Mouse (Mus musculus): ENCODE data around the gene Tbc1d10a. TPM values are rescaled to one million over a fixed set of nuclear protein-coding genes. Genes with fewer than 3 reads are reported as not detected.

Tbc1d10a gene
- polyA plus RNA-seq, 1 experiment: 112 TPM

GRCm38 (mm10) chr11:4247201-4247959 is 60.8 kb downstream of the Tbc1d10a start:
- Histone ChIP-seq H3K4me3 (ENCODE audit: control insufficient read depth, insufficient read depth, low read length) (no peak overlapping the region), H3K4me1 (replicated peaks; ENCODE audit: control insufficient read depth, insufficient read depth, low read length) (peaks cover 33% of the 10 kb centered on the region), H3K27me3 (ENCODE audit: control insufficient read depth, insufficient read depth, low read length) (no peaks in the 10 kb centered on the region), H3K27ac (ENCODE audit: control insufficient read depth, insufficient read depth, low read length) (peak overlapping the region; percentile 83), H3K36me3 (ENCODE audit: control insufficient read depth, insufficient read depth, low read length) (no peaks in the 10 kb centered on the region)
- DNase-seq: no peak
- TF ChIP-seq CTCF (IDR thresholded peaks at IDR 0.05; ENCODE audit: borderline replicate concordance, control insufficient read depth, extremely low read depth, insufficient read depth, low read length, poor library complexity): no peak
- TF ChIP-seq POLR2A (IDR thresholded peaks at IDR 0.05; ENCODE audit: control insufficient read depth, extremely low read depth, insufficient read depth, low read length, poor library complexity): no peak
- WGBS: 38% methylated on average over 14 of the region's 14 CpGs

- 61% methylated on average over 3 of the region's 3 CpGs for WGBS
- H3K4me3 ChIP-seq (ENCODE audit: control insufficient read depth, insufficient read depth, low read length): no peak overlapping the region
- H3K27ac ChIP-seq (ENCODE audit: control insufficient read depth, insufficient read depth, low read length): no peak overlapping the region
- no peaks in the 10 kb centered on the region for H3K27me3 ChIP-seq (ENCODE audit: control insufficient read depth, insufficient read depth, low read length)
- H3K4me1 ChIP-seq (replicated peaks; ENCODE audit: control insufficient read depth, insufficient read depth, low read length): peaks cover 33% of the 10 kb centered on the region
- no peaks in the 10 kb centered on the region for H3K36me3 ChIP-seq (ENCODE audit: control insufficient read depth, insufficient read depth, low read length)
- TF ChIP-seq CTCF (IDR thresholded peaks at IDR 0.05; ENCODE audit: borderline replicate concordance, control insufficient read depth, extremely low read depth, insufficient read depth, low read length, poor library complexity) (no peak), POLR2A (IDR thresholded peaks at IDR 0.05; ENCODE audit: control insufficient read depth, extremely low read depth, insufficient read depth, low read length, poor library complexity) (no peak)
- no peak for DNase-seq
Observed at GRCm38 (mm10) chr11:4249151-4249550, 62.6 kb downstream of the Tbc1d10a start.

GRCm38 (mm10) chr11:4250290-4250689 is 63.7 kb downstream of the Tbc1d10a start:
- Histone ChIP-seq H3K27ac (ENCODE audit: control insufficient read depth, insufficient read depth, low read length) (no peak overlapping the region), H3K36me3 (ENCODE audit: control insufficient read depth, insufficient read depth, low read length) (no peaks in the 10 kb centered on the region), H3K4me1 (replicated peaks; ENCODE audit: control insufficient read depth, insufficient read depth, low read length) (peaks cover 33% of the 10 kb centered on the region), H3K27me3 (ENCODE audit: control insufficient read depth, insufficient read depth, low read length) (no peaks in the 10 kb centered on the region), H3K4me3 (ENCODE audit: control insufficient read depth, insufficient read depth, low read length) (no peak overlapping the region)
- 86% methylated on average over 7 of the region's 7 CpGs for WGBS
- TF ChIP-seq POLR2A (IDR thresholded peaks at IDR 0.05; ENCODE audit: control insufficient read depth, extremely low read depth, insufficient read depth, low read length, poor library complexity) (no peak), CTCF (IDR thresholded peaks at IDR 0.05; ENCODE audit: borderline replicate concordance, control insufficient read depth, extremely low read depth, insufficient read depth, low read length, poor library complexity) (no peak)
- no peak for DNase-seq

- H3K4me3 ChIP-seq (ENCODE audit: control insufficient read depth, insufficient read depth, low read length): no peak overlapping the region
- H3K27me3 ChIP-seq (ENCODE audit: control insufficient read depth, insufficient read depth, low read length): no peaks in the 10 kb centered on the region
- DNase-seq: no peak
- no peak overlapping the region for H3K27ac ChIP-seq (ENCODE audit: control insufficient read depth, insufficient read depth, low read length)
- H3K36me3 ChIP-seq (ENCODE audit: control insufficient read depth, insufficient read depth, low read length): no peaks in the 10 kb centered on the region
- TF ChIP-seq CTCF (IDR thresholded peaks at IDR 0.05; ENCODE audit: borderline replicate concordance, control insufficient read depth, extremely low read depth, insufficient read depth, low read length, poor library complexity) (no peak), POLR2A (IDR thresholded peaks at IDR 0.05; ENCODE audit: control insufficient read depth, extremely low read depth, insufficient read depth, low read length, poor library complexity) (no peak)
- peaks cover 32% of the 10 kb centered on the region for H3K4me1 ChIP-seq (replicated peaks; ENCODE audit: control insufficient read depth, insufficient read depth, low read length)
- WGBS: 6% methylated on average over 3 of the region's 3 CpGs
Observed at GRCm38 (mm10) chr11:4251376-4251775, 64.8 kb downstream of the Tbc1d10a start.

- no peaks in the 10 kb centered on the region for H3K27me3 ChIP-seq (ENCODE audit: control insufficient read depth, insufficient read depth, low read length)
- 83% methylated on average over 2 of the region's 2 CpGs for WGBS
- no peaks in the 10 kb centered on the region for H3K36me3 ChIP-seq (ENCODE audit: control insufficient read depth, insufficient read depth, low read length)
- TF ChIP-seq CTCF (IDR thresholded peaks at IDR 0.05; ENCODE audit: borderline replicate concordance, control insufficient read depth, extremely low read depth, insufficient read depth, low read length, poor library complexity) (no peak), POLR2A (IDR thresholded peaks at IDR 0.05; ENCODE audit: control insufficient read depth, extremely low read depth, insufficient read depth, low read length, poor library complexity) (no peak)
- peaks cover 21% of the 10 kb centered on the region for H3K4me1 ChIP-seq (replicated peaks; ENCODE audit: control insufficient read depth, insufficient read depth, low read length)
- no peak overlapping the region for H3K4me3 ChIP-seq (ENCODE audit: control insufficient read depth, insufficient read depth, low read length)
- no peak for DNase-seq
- no peak overlapping the region for H3K27ac ChIP-seq (ENCODE audit: control insufficient read depth, insufficient read depth, low read length)
Observed at GRCm38 (mm10) chr11:4252886-4253285, 66.3 kb downstream of the Tbc1d10a start.

- TF ChIP-seq POLR2A (IDR thresholded peaks at IDR 0.05; ENCODE audit: control insufficient read depth, extremely low read depth, insufficient read depth, low read length, poor library complexity) (no peak), CTCF (IDR thresholded peaks at IDR 0.05; ENCODE audit: borderline replicate concordance, control insufficient read depth, extremely low read depth, insufficient read depth, low read length, poor library complexity) (no peak)
- H3K27me3 ChIP-seq (ENCODE audit: control insufficient read depth, insufficient read depth, low read length): no peaks in the 10 kb centered on the region
- 74% methylated on average over 11 of the region's 11 CpGs for WGBS
- H3K4me1 ChIP-seq (replicated peaks; ENCODE audit: control insufficient read depth, insufficient read depth, low read length): peaks cover 20% of the 10 kb centered on the region
- H3K36me3 ChIP-seq (ENCODE audit: control insufficient read depth, insufficient read depth, low read length): no peaks in the 10 kb centered on the region
- no peak within 1 kb of the TSS for H3K4me3 ChIP-seq (ENCODE audit: control insufficient read depth, insufficient read depth, low read length)
- H3K27ac ChIP-seq (ENCODE audit: control insufficient read depth, insufficient read depth, low read length): no peak within 1 kb of the TSS
- DNase-seq: no peak
Observed at GRCm38 (mm10) chr11:4256846-4257607, 70.4 kb downstream of the Tbc1d10a start, which contains the start of gene Lif. Gene Lif, plus strand, starts transcription at chr11:4257557.

Measured in thymus, adult 2 months (tissue).